Mouse (Mus musculus) C2C12 (cell line): ENCODE results near the gene Ppp1r14d. TPM values are rescaled to one million over a fixed set of nuclear protein-coding genes. Genes with fewer than 3 reads are reported as not detected.

Experiments used
- H3K27me3 ChIP-seq: one replicate; pipeline ENCODE4 v1.6.1; 2011; ENCODE audit not compliant: control insufficient read depth, insufficient read depth, insufficient read length
- H3K36me3 ChIP-seq: one replicate; pipeline ENCODE4 v1.6.1; 2011; ENCODE audit not compliant: control insufficient read depth, insufficient read depth
- H3K4me3 ChIP-seq: one replicate; pipeline ENCODE4 v1.5.1; 2011; ENCODE audit warnings: mild to moderate bottlenecking, control low read depth; ENCODE audit not compliant: poor library complexity, insufficient read depth, severe bottlenecking
- H3K79me2 ChIP-seq: one replicate; pipeline ENCODE4 v1.6.1; 2011; ENCODE audit not compliant: control insufficient read depth, insufficient read depth
- H3K79me3 ChIP-seq: one replicate; pipeline ENCODE4 v1.6.1; 2011; ENCODE audit warnings: low read depth, control low read depth
- H3ac ChIP-seq: one replicate; pipeline ENCODE3; 2011; ENCODE audit warnings: low read depth; ENCODE audit not compliant: control insufficient read depth, insufficient read length
- CEBPB ChIP-seq: IDR thresholded peaks from one replicate; pipeline ENCODE4 v1.6.1; 2011; ENCODE audit warnings: low read depth, mild to moderate bottlenecking, control low read depth, moderate library complexity
- CTCF ChIP-seq: IDR thresholded peaks from one replicate; pipeline ENCODE4 v1.5.1; 2011; ENCODE audit not compliant: control insufficient read depth, insufficient read depth, insufficient read length
- FOSL1 ChIP-seq: IDR thresholded peaks from one replicate; pipeline ENCODE4 v1.8.0; 2011; ENCODE audit warnings: mild to moderate bottlenecking, low read length; ENCODE audit not compliant: poor library complexity, insufficient read depth, severe bottlenecking
- MAX ChIP-seq: IDR thresholded peaks from one replicate; pipeline ENCODE4 v1.6.1; 2011; ENCODE audit warnings: mild to moderate bottlenecking, control low read depth
- MYOD1 ChIP-seq: IDR thresholded peaks from one replicate; pipeline ENCODE4 v1.6.1; 2011; ENCODE audit warnings: low read depth; ENCODE audit not compliant: control insufficient read depth, insufficient read length
- MYOG ChIP-seq: IDR thresholded peaks from one replicate; pipeline ENCODE4 v1.6.1; 2011; ENCODE audit not compliant: control insufficient read depth, insufficient read length; ENCODE audit errors: extremely low read depth
- USF1 ChIP-seq: IDR thresholded peaks from one replicate; pipeline ENCODE4 v1.6.1; 2011; ENCODE audit warnings: low read depth, mild to moderate bottlenecking, control low read depth, moderate library complexity
- polyA plus RNA-seq: library from polyadenylated mRNA; unstranded; fragments of >200 nt; fragmentation: generic; extraction: Trizol; gene quantifications from one replicate; pipeline ENCODE4 v1.2.1, GENCODE M21; 2012; ENCODE audit warnings: missing spikeins

Ppp1r14d gene
- polyA plus RNA-seq, 1 experiment = 0.12 TPM

DNA sequence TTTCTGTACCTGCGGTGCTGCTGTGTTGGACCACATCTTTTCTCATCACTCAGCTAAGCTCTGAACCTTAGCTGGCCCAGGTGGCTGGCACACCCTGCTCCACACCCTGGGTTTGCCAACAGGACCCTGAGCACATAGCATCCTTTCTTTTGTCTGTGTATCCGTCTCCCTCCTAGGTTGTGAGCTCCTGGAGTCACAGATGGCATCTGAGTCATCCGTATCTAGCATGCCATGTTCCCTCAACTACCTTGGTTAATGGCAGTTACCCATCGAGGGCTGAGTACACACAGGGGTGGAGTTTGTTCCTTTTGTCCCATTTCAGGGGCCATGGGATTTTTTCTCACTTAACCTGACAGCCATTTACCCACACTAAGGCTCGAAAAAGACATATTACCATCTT is 20.7 kb upstream of the Ppp1r14d start:
- H3K36me3 ChIP-seq = no peaks in the 10 kb centered on the region
- H3K79me2 ChIP-seq = no peaks in the 10 kb centered on the region
- no peak overlapping the region for H3ac ChIP-seq
- no peak for TF ChIP-seq MYOG
- TF ChIP-seq MYOD1 = no peak
- no peak for TF ChIP-seq USF1
- no peak for TF ChIP-seq MAX
- TF ChIP-seq CEBPB = no peak
- no peak for TF ChIP-seq FOSL1
- TF ChIP-seq CTCF = no peak
- H3K27me3 ChIP-seq = no peaks in the 10 kb centered on the region
- no peaks in the 10 kb centered on the region for H3K79me3 ChIP-seq
- H3K4me3 ChIP-seq = no peak overlapping the region

DNA sequence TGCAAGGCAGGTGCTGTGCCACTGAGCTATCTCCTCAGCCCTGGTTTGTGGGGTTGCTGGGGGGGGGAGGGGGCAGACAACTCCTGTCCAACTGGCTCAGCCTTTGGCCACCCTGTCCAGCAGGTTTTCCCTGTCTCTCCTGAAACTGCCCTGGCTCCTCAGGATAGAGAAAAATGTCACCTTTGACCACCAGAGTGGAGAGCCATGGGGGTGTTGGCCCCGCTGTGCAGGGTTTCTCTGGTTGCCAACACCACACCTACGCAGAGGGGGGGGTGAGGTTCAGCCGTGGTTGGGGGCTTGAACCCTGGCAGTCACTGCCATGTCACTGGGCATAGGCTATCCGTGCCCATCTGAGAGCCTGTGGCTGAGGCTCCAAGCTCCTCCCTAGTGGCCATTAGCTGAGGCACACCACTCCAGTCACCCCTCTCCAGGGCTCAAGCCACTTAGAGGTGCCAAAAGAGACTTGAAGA is 19.9 kb upstream of the Ppp1r14d start:
- no peaks in the 10 kb centered on the region for H3K27me3 ChIP-seq
- no peak for TF ChIP-seq MYOD1
- TF ChIP-seq MAX = no peak
- TF ChIP-seq CTCF = no peak
- no peak for TF ChIP-seq MYOG
- no peak for TF ChIP-seq FOSL1
- H3K36me3 ChIP-seq = no peaks in the 10 kb centered on the region
- H3K79me3 ChIP-seq = no peaks in the 10 kb centered on the region
- H3K4me3 ChIP-seq = no peak overlapping the region
- H3ac ChIP-seq = no peak overlapping the region
- no peaks in the 10 kb centered on the region for H3K79me2 ChIP-seq

DNA sequence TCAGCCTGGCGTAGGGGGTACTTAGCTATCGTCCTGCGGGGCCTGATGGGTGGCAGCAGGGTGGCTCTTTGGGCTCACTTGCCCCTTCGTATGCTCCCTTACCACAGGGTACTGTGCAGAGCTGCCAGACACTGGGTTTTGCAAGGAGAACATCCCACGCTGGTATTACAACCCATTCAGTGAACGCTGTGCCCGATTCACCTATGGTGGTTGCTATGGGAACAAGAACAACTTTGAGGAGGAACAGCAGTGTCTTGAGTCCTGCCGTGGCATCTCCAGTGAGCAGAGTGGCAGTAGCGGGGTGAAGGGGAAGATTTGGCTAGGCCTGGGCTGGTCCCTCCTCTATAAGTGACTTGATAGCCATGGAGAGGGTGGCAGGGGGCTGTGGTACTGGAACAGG is 18.2 kb upstream of the Ppp1r14d start:
- no peak overlapping the region for H3K4me3 ChIP-seq
- TF ChIP-seq CTCF (no peak), MAX (no peak), FOSL1 (no peak), MYOD1 (no peak), MYOG (no peak), CEBPB (no peak), USF1 (no peak)
- no peaks in the 10 kb centered on the region for H3K36me3 ChIP-seq
- no peaks in the 10 kb centered on the region for H3K79me3 ChIP-seq
- H3ac ChIP-seq = no peak overlapping the region
- no peaks in the 10 kb centered on the region for H3K79me2 ChIP-seq
- H3K27me3 ChIP-seq = no peaks in the 10 kb centered on the region

DNA sequence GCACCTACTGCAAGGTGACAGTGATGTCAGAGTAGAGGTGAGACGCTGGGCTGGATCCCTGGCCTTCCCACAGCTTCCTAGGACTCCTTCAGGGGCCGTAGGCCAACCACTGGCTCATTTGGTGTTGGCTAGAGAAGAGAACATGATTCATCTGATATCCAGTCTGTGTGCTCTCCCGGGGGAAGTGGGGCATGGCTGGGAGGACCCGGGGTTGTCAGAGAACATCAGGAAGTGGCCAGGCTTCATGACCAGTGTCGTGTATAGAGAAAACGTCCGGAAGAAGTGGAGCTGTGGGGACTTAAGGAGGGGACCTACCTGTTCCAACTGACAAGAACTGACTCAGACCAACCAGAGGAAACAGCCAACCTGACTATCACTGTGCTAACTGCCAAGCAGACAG is 15.5 kb upstream of the Ppp1r14d start:
- Histone ChIP-seq H3ac (no peak overlapping the region), H3K36me3 (no peaks in the 10 kb centered on the region), H3K79me3 (no peaks in the 10 kb centered on the region), H3K79me2 (no peaks in the 10 kb centered on the region), H3K4me3 (no peak overlapping the region), H3K27me3 (no peaks in the 10 kb centered on the region)
- TF ChIP-seq MYOG (no peak), FOSL1 (no peak), CEBPB (no peak), MYOD1 (no peak), USF1 (no peak), CTCF (no peak), MAX (no peak)

DNA sequence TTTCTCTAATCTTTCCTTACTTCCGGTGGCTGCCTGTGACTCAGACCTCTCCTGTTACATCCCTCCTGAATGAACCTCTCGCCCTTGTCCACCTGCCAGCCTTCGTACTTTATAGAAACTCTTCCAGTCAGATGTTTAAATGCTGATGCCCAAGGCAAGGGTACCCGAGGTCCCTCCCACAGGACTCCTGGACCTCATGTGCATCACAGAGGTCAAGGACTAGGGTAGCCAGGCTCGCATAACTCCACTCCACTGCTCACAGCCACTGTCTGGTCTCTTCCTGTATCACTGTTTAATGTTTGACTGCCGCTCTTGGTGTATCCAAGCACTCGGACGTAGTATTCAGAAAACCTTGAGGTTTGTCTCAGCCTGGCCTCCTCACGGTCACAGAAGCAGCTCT is 12.8 kb upstream of the Ppp1r14d start:
- Histone ChIP-seq H3K79me2 (no peaks in the 10 kb centered on the region), H3K36me3 (no peaks in the 10 kb centered on the region), H3K27me3 (peaks cover 6% of the 10 kb centered on the region), H3K79me3 (no peaks in the 10 kb centered on the region), H3ac (no peak overlapping the region), H3K4me3 (no peak overlapping the region)
- TF ChIP-seq MAX (no peak), USF1 (no peak), MYOD1 (no peak), FOSL1 (no peak), CEBPB (no peak), MYOG (no peak), CTCF (no peak)

DNA sequence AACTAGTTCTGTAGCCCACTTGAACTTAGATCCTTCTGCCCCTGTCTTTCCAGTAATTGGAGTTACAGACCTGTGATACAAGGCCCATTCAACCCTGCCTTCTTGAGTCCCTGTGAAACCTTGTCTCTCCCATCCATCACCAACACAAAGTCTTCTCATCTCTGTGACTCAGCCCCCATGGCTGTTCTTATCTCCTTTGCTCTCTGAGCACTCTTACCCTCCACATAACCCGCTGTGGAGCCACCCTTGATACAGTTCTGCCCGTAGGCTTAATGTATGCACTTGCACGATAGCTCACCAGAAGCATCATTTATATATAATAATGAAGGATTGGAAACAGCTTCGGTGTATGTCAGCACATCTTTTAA is 11.1 kb upstream of the Ppp1r14d start:
- Histone ChIP-seq H3K79me2 (no peaks in the 10 kb centered on the region), H3K79me3 (no peaks in the 10 kb centered on the region), H3K36me3 (no peaks in the 10 kb centered on the region), H3K27me3 (peaks cover 15% of the 10 kb centered on the region), H3ac (no peak overlapping the region), H3K4me3 (no peak overlapping the region)
- TF ChIP-seq MYOG (no peak), CEBPB (no peak), USF1 (no peak)

DNA sequence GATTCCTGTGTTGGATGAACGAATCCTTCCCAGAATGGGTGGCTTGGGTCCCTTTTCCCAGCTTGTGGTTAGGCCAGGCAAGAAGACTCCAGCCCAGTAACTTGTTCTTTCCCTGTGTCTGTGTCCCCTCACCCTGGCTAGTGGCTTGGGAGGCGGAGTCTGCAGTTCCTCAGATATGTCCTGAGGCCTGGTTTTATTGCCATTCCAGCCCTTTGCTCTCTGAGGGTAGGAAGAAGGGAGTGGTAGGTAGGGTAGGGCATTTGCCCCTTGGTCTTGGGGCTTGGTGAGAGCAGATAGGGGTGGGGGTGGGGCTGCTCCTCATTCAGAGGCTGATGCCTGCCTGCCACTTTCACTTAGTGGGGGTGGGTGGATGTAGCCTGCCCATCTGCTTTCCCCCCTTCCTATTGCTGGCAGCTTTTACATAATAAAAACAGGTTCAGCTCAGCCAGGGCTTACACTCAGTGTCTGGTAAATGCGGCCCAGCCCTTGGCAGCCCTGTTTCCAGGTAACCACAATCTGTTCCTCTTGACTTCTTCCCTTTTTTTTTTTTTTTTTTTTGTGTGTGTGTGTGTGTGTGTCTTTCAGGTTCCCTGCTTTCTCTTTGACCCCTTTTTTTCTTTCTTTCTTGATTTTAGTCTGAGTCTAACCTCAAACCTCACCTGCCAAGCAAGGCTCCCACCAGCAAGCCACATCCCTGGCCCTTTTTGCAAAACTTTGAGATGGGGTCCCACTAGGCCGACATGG is 10.5 kb upstream of the Ppp1r14d start:
- Histone ChIP-seq H3K4me3 (no peak overlapping the region), H3K36me3 (no peaks in the 10 kb centered on the region), H3K27me3 (peaks cover 15% of the 10 kb centered on the region), H3K79me2 (no peaks in the 10 kb centered on the region), H3ac (no peak overlapping the region), H3K79me3 (no peaks in the 10 kb centered on the region)
- TF ChIP-seq FOSL1 (no peak), MYOD1 (no peak), USF1 (no peak), MAX (no peak), CEBPB (no peak), MYOG (no peak), CTCF (no peak)
